Mouse (Mus musculus) erythroid progenitor cell, adult 5-6 weeks (primary cell): ENCODE data around the gene Arhgdia. TPM values are rescaled to one million over a fixed set of nuclear protein-coding genes. Genes with fewer than 3 reads are reported as not detected.

Experiments
- ATAC-seq: replicated peaks from 2 replicates; pipeline ENCODE4 v1.8.0; 2016; ENCODE audit warnings: moderate number of reproducible peaks, mild to moderate bottlenecking, moderate TSS enrichment, inconsistent platforms; ENCODE audit not compliant: poor library complexity, low FRiP score, severe bottlenecking
- total RNA-seq, 2 experiments: library from RNA; stranded (forward) in 1 of 2; stranded (reverse) in 1 of 2; fragments of 150-400 nt in 1 of 2; fragments of 186-747, 209-891 nt in 1 of 2; gene quantifications; 2 replicates each; pipeline versions ENCODE4 v1.2.3 to v1.2.4; 2015 to 2017; ENCODE audit warnings: low replicate concordance in 2 of 2

Arhgdia gene
- total RNA-seq (2015; ENCODE audit: low replicate concordance) (134 and 150 TPM in 2 replicates), total RNA-seq (2017; ENCODE audit: low replicate concordance) (45.3 and 49.3 TPM in 2 replicates)

GRCm38 (mm10) chr11:120581490-120582267, at the start of gene Arhgdia:
Arhgdia (minus strand) TSS chr11:120581624.
- ATAC-seq: peak; percentile 58

- ATAC-seq: peak; percentile 17
Observed at GRCm38 (mm10) chr11:120630401-120630871, 49.0 kb upstream of the Arhgdia start.

- ATAC-seq: peak; percentile 37
Observed at GRCm38 (mm10) chr11:120629911-120630310, 48.5 kb upstream of the Arhgdia start.

GRCm38 (mm10) chr11:120629341-120629730, 47.9 kb upstream of the Arhgdia start:
- peak; percentile 63 for ATAC-seq

GRCm38 (mm10) chr11:120628601-120629340, 47.3 kb upstream of the Arhgdia start:
- no peak for ATAC-seq

- ATAC-seq: no peak
Observed at GRCm38 (mm10) chr11:120627468-120628300, 46.3 kb upstream of the Arhgdia start.

- no peak for ATAC-seq
Observed at GRCm38 (mm10) chr11:120626785-120627467, 45.5 kb upstream of the Arhgdia start.

GRCm38 (mm10) chr11:120625152-120625775, 43.8 kb upstream of the Arhgdia start, which contains the start of gene Sirt7:
Sirt7 (minus strand) TSS chr11:120625240.
- ATAC-seq: no peak

GRCm38 (mm10) chr11:120624680-120625111, 43.3 kb upstream of the Arhgdia start:
- peak; percentile 69 for ATAC-seq

- ATAC-seq: peak; percentile 56
Observed at GRCm38 (mm10) chr11:120623961-120624679, 42.7 kb upstream of the Arhgdia start.

GRCm38 (mm10) chr11:120622805-120623204, 41.4 kb upstream of the Arhgdia start:
- no peak for ATAC-seq

- ATAC-seq: no peak
Observed at GRCm38 (mm10) chr11:120620195-120620594, 38.8 kb upstream of the Arhgdia start.

GRCm38 (mm10) chr11:120618619-120619535, 37.5 kb upstream of the Arhgdia start:
- ATAC-seq: no peak

- ATAC-seq: peak; percentile 94
Observed at GRCm38 (mm10) chr11:120617519-120618112, 36.2 kb upstream of the Arhgdia start, which contains the start of gene Pcyt2. Pcyt2 (minus strand) TSS chr11:120617936.

- no peak; the same call in 1 of the 2 replicates for ATAC-seq
Observed at GRCm38 (mm10) chr11:120616617-120617294, 35.3 kb upstream of the Arhgdia start.

GRCm38 (mm10) chr11:120615606-120616203, 34.3 kb upstream of the Arhgdia start:
- ATAC-seq: no peak
